Mouse (Mus musculus): ENCODE measurements at regions not wholly inside any gene's neighbourhood (a gene's known extent, or its start where the extent isn't known, plus 50 kb on each side); places are given as distances from the start of the nearest gene placed in this dataset.
"Not testable (repeated sequence)": the region's sequence is repeated elsewhere in the genome, so short reads cannot be mapped to it uniquely, and the experiment has no call there.

- in situ Hi-C loops (cut with MboI), result no loop called here
These were observed 209.2 kb downstream of the Cd47 start for GRCm38 (mm10) chr16:50009542-50009941.

- in situ Hi-C loops (cut with MboI), result no loop called here
These were observed 209.7 kb downstream of the Cd47 start for GRCm38 (mm10) chr16:50010074-50010473.

- in situ Hi-C loops (cut with MboI), result no loop called here
These were observed 210.2 kb downstream of the Cd47 start for GRCm38 (mm10) chr16:50010532-50010971.

GRCm38 (mm10) chr16:50023885-50024284, 223.6 kb downstream of the Cd47 start:
- in situ Hi-C loops (cut with MboI), result no loop called here

- in situ Hi-C loops (cut with MboI), result no loop called here
These were observed 226.0 kb downstream of the Cd47 start for GRCm38 (mm10) chr16:50026100-50026884.

- in situ Hi-C loops (cut with MboI), result no loop called here
These were observed 226.9 kb downstream of the Cd47 start for GRCm38 (mm10) chr16:50027189-50027588.

GRCm38 (mm10) chr16:50029711-50030110, 229.4 kb downstream of the Cd47 start:
- in situ Hi-C loops (cut with MboI), result no loop called here

- in situ Hi-C loops (cut with MboI), result not testable (repeated sequence)
These were observed 230.0 kb downstream of the Cd47 start for GRCm38 (mm10) chr16:50030355-50030754.

- in situ Hi-C loops (cut with MboI), result no loop called here
These were observed 230.6 kb downstream of the Cd47 start for GRCm38 (mm10) chr16:50030905-50031369.

- in situ Hi-C loops (cut with MboI), result no loop called here
These were observed 232.5 kb downstream of the Cd47 start for GRCm38 (mm10) chr16:50032798-50033197.

- in situ Hi-C loops (cut with MboI), result no loop called here
These were observed 236.0 kb downstream of the Cd47 start for GRCm38 (mm10) chr16:50036296-50036734.

- in situ Hi-C loops (cut with MboI), result loop anchor here (10.0 kb wide), 1 partner anchor 279 kb away; no protein-coding TSS in a partner anchor
These were observed 243.8 kb downstream of the Cd47 start for GRCm38 (mm10) chr16:50044103-50044502.

GRCm38 (mm10) chr16:50045552-50046547, 245.5 kb downstream of the Cd47 start:
- in situ Hi-C loops (cut with MboI), result loop anchor here (10.0 kb wide), 1 partner anchor 281 kb away; no protein-coding TSS in a partner anchor

- in situ Hi-C loops (cut with MboI), result no loop called here
These were observed 263.2 kb downstream of the Cd47 start for GRCm38 (mm10) chr16:50063540-50063939.

GRCm38 (mm10) chr16:50065336-50066082, 265.2 kb downstream of the Cd47 start:
- in situ Hi-C loops (cut with MboI), result no loop called here

- in situ Hi-C loops (cut with MboI), result no loop called here
These were observed 268.7 kb downstream of the Cd47 start for GRCm38 (mm10) chr16:50069033-50069432.

- in situ Hi-C loops (cut with MboI), result no loop called here
These were observed 270.4 kb downstream of the Cd47 start for GRCm38 (mm10) chr16:50070728-50071127.

- in situ Hi-C loops (cut with MboI), result no loop called here
These were observed 272.6 kb downstream of the Cd47 start for GRCm38 (mm10) chr16:50072853-50073360.

GRCm38 (mm10) chr16:50073979-50074378, 273.6 kb downstream of the Cd47 start:
- in situ Hi-C loops (cut with MboI), result no loop called here

GRCm38 (mm10) chr16:50075641-50076040, 275.3 kb downstream of the Cd47 start:
- in situ Hi-C loops (cut with MboI), result no loop called here

GRCm38 (mm10) chr16:50081511-50081910, 281.2 kb downstream of the Cd47 start:
- in situ Hi-C loops (cut with MboI), result no loop called here
